Mouse (Mus musculus): ENCODE data around the gene Adam12.

The Adam12 gene

DNA sequence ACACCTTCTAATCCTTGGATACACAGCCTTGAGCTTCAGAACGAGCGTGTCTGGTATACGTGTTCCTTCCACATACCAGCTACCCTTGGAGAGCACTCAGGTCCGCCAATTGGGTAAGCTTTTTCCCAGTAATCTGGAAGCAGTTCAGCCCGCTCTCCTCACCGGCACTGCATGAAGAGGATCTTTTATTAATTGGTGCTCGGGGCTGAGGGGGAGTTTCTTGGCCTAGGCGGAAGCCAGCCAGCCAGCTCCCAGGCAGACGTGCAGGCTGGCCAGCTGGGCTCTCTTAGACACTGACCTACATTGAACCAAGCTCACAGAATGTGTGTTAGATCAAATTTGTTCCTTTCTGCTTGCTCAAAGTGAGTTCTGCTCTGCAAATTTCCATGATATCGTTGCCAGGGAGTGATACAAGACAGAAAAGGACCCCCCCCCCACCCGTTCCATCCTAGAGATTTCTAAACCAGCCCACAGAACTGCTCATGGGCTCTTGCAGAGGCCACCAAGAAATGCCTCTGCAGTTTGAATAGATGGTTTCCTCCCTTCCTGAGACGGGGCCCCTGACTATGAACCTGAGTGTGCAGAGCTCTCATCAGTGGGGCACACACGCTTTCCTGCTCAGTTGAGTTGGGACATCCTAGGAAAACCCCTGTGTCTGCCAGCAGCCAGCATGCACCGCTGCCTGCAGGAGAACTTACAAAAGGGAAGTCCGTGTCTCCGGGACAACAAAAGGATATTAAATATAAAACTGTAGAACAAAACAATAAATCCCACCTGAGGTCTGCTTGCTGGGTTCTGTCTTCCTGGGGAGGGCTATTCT lies 205.5 kb downstream of the Adam12 start:
- in situ Hi-C loops (cut with MboI; ENCODE audit: unreplicated experiment in 2 of 2) = no loop called here

- in situ Hi-C loops (cut with MboI; ENCODE audit: unreplicated experiment in 2 of 2) = no loop called here
Observed at GRCm38 (mm10) chr7:134022157-134022885, 209.6 kb downstream of the Adam12 start.

GRCm38 (mm10) chr7:134015226-134015625 lies 216.7 kb downstream of the Adam12 start:
- in situ Hi-C loops (cut with MboI; ENCODE audit: unreplicated experiment in 2 of 2) = no loop called here

GRCm38 (mm10) chr7:134014733-134015132 lies 217.2 kb downstream of the Adam12 start:
- in situ Hi-C loops (cut with MboI; ENCODE audit: unreplicated experiment in 2 of 2) = no loop called here

- in situ Hi-C loops (cut with MboI; ENCODE audit: unreplicated experiment in 2 of 2) = no loop called here
Observed at GRCm38 (mm10) chr7:134009157-134009556, 222.8 kb downstream of the Adam12 start.

DNA sequence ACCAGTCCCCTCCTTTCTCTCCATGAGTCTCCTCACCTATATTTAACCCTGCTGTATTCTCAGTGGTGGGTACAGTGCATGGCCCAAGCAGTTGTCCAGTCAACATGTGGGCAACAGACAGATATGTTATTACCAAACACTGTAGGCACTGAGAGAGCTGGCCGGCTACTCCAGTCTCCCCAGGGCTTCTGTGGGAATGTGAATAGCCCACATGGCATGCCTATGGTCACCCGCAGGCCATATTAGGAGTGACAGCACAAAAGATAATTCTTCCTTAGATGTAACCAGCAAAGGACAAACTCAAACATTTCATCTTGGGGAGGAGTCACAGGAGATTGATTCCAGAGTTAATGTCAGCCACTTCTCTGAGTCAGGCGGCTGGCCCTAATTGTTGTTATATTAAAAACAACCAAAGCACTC lies 224.0 kb downstream of the Adam12 start:
- in situ Hi-C loops (cut with MboI; ENCODE audit: unreplicated experiment in 2 of 2) = no loop called here

- in situ Hi-C loops (cut with MboI; ENCODE audit: unreplicated experiment in 2 of 2) = no loop called here
Observed at GRCm38 (mm10) chr7:134001581-134001980, 230.4 kb downstream of the Adam12 start.

GRCm38 (mm10) chr7:133990930-133991329 lies 241.0 kb downstream of the Adam12 start:
- in situ Hi-C loops (cut with MboI; ENCODE audit: unreplicated experiment in 2 of 2) = no loop called here

DNA sequence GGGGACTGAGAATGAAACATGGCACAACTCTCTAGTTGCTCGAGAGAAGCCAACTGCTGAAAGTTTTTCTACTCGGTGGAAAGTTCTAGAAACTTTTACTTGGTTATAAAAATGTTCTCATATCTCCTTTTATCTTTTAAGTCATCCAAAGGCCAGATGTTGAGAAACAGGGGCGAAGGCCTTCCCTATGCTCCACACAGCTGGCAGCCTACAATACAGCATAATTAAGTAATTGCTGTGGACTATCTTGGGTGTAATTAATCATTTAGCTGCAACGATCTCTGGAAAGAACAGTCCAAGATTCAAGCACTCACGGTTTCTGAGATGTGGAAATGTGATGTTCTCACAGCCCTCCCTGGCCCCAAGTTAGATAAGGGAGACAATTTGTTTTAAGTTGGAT lies 243.6 kb downstream of the Adam12 start:
- in situ Hi-C loops (cut with MboI; ENCODE audit: unreplicated experiment in 2 of 2) = no loop called here

DNA sequence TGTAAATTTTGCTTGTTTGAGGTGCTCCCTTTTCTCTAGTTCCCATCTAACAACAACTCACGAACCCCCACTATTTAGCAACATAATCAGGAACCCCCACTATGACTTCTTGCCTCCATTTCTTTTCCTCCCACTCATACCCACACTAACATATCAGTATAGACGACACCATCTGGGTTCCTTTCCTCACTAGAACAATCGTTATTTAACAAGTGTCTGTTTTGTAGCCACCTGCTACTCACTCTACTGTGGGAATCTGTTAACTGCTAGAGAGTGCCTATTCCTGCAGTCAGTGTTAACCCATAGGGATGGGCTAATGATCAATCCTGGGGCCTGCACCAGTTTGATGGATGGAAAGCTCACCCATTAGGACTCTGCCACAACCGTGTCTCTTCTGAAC lies 245.7 kb downstream of the Adam12 start:
- in situ Hi-C loops (cut with MboI; ENCODE audit: unreplicated experiment in 2 of 2) = no loop called here

GRCm38 (mm10) chr7:133985648-133986047 lies 246.3 kb downstream of the Adam12 start:
- in situ Hi-C loops (cut with MboI; ENCODE audit: unreplicated experiment in 2 of 2) = no loop called here

DNA sequence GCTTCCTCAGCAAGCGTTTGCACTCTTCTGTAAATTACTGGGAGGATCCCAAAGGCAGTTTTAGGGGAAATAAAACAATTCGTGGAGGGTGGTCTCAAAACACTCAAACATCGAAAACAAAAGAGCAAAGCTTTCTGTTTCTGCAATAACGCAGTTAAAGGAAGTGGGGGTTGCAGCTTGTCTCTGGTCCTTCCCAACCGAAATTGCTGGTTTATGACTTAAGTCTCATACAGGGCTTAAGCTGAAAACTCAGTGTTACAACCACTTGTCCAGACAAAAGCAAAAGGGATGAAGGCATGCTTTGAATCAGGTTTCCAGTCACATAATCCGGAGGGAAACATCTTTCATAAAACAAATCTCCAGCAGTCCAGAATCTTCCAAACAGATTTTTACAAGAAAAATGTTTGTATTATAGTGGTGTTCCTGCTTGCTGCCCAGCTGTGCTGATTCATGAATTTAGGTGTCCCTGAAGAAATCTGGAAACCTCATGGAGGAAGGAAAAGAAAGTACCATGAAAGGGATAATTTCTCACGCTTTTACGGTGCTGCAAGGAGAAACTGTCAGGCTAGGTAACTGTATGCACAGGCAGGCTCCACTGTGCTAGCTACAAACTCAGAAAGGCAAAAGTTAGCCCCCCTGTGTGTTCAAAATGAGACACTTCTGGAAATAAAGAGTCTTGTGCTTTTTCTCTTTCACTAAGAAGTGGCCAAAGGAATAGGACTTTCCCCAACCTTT lies 255.4 kb downstream of the Adam12 start:
- in situ Hi-C loops (cut with MboI; ENCODE audit: unreplicated experiment in 2 of 2) = no loop called here

GRCm38 (mm10) chr7:133971086-133971485 lies 260.9 kb downstream of the Adam12 start:
- in situ Hi-C loops (cut with MboI; ENCODE audit: unreplicated experiment in 2 of 2) = no loop called here

DNA sequence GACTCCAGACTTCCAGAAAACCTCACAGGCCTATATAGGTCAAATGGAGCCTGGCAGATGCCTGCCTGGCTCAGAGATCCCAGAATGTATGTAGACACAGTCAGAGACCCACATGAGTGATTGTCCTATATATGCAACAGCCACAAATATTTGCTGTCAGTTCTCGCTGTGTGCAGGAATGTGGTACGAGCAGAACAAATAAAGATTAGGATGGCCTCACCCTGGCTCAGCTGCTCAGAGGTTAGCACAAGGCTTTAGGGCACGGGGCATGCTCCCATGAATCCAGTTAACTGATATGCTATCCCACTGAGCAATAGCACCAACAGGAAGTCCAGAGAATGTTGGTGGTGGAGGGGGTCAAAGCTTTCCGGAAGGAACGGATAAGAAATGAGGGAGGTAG lies 261.5 kb downstream of the Adam12 start:
- in situ Hi-C loops (cut with MboI; ENCODE audit: unreplicated experiment in 2 of 2) = no loop called here

GRCm38 (mm10) chr7:133967906-133968305 lies 264.0 kb downstream of the Adam12 start:
- in situ Hi-C loops (cut with MboI; ENCODE audit: unreplicated experiment in 2 of 2) = no loop called here

DNA sequence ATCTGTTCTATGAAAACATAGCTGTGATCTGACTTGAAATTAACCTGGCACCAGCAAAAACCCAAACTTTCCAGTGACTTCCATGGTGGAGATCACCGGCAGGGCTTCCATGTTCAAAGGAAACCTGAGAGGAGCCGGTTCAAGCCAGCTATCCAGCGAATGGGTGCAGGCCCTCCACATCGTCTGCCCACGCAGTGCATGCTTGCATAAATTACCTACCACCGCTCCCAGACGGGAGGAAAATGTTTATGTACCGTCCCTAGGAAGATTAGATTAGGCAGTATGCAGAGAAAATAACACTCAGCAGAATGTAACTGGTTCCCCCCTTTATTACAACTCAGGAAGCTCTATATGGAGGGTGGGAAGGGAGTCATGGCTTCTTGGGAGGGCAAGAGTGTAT lies 268.4 kb downstream of the Adam12 start:
- in situ Hi-C loops (cut with MboI; ENCODE audit: unreplicated experiment in 2 of 2) = no loop called here

GRCm38 (mm10) chr7:133959200-133959599 lies 272.7 kb downstream of the Adam12 start:
- in situ Hi-C loops (cut with MboI; ENCODE audit: unreplicated experiment in 2 of 2) = no loop called here

GRCm38 (mm10) chr7:133957873-133958272 lies 274.1 kb downstream of the Adam12 start:
- in situ Hi-C loops (cut with MboI; ENCODE audit: unreplicated experiment in 2 of 2) = no loop called here

DNA sequence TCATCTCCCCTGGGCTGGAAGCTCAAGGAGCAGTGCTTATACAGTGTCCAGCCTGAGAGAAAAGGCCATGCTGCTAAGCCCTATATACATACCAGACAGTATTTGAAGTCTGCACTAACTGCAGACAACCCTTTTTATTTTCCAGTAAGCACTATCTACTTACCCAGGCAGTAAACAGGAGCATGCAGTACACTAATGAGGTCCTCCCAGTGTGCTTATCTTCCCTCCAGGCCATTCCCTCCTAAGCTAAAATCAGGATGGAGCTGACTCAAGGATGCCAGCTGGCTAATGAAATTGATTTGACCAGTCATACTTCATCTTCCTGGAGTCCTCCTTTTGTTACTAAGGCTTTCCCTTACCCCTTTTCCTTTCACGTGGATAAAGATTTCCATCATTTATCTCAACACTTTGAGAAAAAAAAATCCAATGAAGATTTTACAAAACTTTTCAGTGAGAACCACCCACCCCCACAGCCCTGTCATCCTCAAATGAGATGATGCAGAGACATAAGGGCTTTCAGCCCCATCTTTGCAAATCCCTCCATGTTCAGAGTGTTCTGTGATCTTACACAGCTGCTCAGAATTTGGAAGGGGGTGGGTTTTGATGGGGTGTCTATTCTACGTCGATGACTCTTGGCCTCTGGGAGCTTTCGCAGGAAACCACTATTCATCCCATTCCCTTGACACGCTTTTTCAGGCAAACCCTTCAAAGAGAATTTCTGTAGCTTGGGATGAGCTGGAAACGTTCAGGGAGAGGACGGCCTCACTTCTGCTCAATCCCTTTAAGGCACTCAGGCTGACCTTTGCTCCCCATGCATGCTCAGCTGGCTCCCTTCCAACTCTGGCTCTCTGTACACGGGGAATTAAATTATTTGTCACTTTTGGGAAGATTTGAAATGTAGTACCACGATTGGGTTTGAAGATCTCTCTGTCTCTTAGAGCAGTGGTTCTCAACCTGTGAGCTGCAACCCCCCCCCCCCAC lies 277.5 kb downstream of the Adam12 start:
- in situ Hi-C loops (cut with MboI; ENCODE audit: unreplicated experiment in 2 of 2) = no loop called here
